Mouse (Mus musculus): ENCODE results near the gene Tyrp1. TPM values are rescaled to one million over a fixed set of nuclear protein-coding genes. Genes with fewer than 3 reads are reported as not detected.

Gene Tyrp1
- not detected in 2 replicates for polyA plus RNA-seq (2014; fragmentation: Nextera tagmentation; extraction: Ambion mirVana)

DNA sequence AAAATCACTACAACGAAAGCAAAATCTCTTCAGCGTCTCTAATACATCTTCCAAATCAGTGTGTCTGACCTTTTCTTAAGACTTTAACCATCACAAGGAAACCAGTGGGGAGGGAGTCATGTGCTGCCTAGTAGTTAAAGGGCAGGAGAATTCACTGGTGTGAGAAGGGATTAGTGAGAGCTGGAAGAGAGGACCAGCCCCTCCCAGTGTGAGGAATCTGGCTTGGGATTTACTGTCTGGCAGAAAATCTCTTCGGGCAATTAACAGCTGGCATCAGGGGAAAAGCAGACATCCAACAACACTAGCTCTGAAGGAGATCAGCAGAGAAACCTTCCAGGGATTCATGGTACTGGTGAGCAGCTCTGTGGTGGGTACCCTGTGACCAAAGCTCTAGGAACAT, at the start of gene Tyrp1:
TSS of gene Tyrp1 (plus strand) at position 74 of the 400 bp plus-strand sequence.
- TF ChIP-seq CTCF (IDR thresholded peaks at IDR 0.05; ENCODE audit: low read depth) = no peak
- H3K4me1 ChIP-seq (ENCODE audit: insufficient read depth) = no peaks in the 10 kb centered on the region
- no peak within 1 kb of the TSS for H3K4me2 ChIP-seq
- 46% methylated on average over 3 of the region's 3 CpGs for WGBS
- H3K27me3 ChIP-seq (ENCODE audit: insufficient read depth, low read length) = no peaks in the 10 kb centered on the region
- no peaks in the 10 kb centered on the region for H3K9me3 ChIP-seq (ENCODE audit: low read depth, low read length)
- no peak within 1 kb of the TSS for H3K27ac ChIP-seq (ENCODE audit: low read depth)
- H3K36me3 ChIP-seq (ENCODE audit: insufficient read depth) = no peaks in the 10 kb centered on the region
- no peak for DNase-seq
- ATAC-seq (ENCODE audit: insufficient read depth) = no peak
- H3K4me3 ChIP-seq (ENCODE audit: low read depth, low read length) = no peak within 1 kb of the TSS
- H3K9ac ChIP-seq = no peak within 1 kb of the TSS

DNA sequence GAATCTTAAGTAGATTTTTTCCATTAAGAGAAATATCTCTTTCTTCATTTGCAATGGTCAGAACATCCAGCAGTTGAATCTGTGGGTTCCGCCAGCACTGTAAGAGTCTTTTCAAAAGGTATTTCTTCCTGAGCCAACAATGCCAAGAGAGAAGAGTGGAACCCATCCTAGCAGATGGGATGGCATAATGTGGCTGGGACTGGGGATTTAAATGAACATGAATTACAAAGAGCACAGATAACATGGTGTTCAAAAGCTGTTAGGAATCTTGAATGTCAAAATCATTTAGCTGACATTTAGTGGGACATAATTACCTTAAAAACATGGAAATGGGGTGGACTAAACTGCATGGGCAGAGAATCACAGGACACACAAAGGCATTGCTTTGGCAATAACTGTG, 45.6 kb upstream of the Tyrp1 start:
- no peaks in the 10 kb centered on the region for H3K4me1 ChIP-seq (ENCODE audit: insufficient read depth)
- H3K9me3 ChIP-seq (ENCODE audit: low read depth, low read length) = no peaks in the 10 kb centered on the region
- ATAC-seq (ENCODE audit: insufficient read depth) (no peak), DNase-seq (no peak)
- WGBS = 90% methylated on average over 1 of the region's 1 CpGs
- H3K4me3 ChIP-seq (ENCODE audit: low read depth, low read length) = no peak overlapping the region
- no peak overlapping the region for H3K4me2 ChIP-seq
- H3K27ac ChIP-seq (ENCODE audit: low read depth) = no peak overlapping the region
- no peak overlapping the region for H3K9ac ChIP-seq
- H3K36me3 ChIP-seq (ENCODE audit: insufficient read depth) = no peaks in the 10 kb centered on the region
- no peaks in the 10 kb centered on the region for H3K27me3 ChIP-seq (ENCODE audit: insufficient read depth, low read length)
- TF ChIP-seq CTCF (IDR thresholded peaks at IDR 0.05; ENCODE audit: low read depth) = no peak

DNA sequence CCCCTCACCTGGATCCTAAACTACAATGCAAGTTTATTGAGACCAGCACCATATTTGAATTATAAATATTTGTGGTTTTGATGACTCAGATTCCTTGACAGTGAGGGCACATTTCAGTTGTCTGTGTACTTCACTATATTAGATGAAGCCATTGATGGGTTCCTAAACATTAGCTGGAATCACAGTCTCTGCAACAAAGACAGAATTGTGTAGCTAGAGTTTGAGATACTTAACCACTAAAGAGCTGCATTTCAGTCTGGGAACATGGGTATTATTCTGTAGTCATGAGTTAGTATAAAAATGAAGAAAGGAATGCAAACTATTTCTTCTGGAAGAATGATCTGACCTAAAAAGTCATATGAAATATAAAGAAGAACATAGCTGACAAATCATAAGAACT, 14.4 kb upstream of the Tyrp1 start:
- Histone ChIP-seq H3K27ac (ENCODE audit: low read depth) (no peak overlapping the region), H3K4me1 (ENCODE audit: insufficient read depth) (no peaks in the 10 kb centered on the region), H3K4me3 (ENCODE audit: low read depth, low read length) (no peak overlapping the region), H3K9me3 (ENCODE audit: low read depth, low read length) (no peaks in the 10 kb centered on the region), H3K36me3 (ENCODE audit: insufficient read depth) (no peaks in the 10 kb centered on the region), H3K27me3 (ENCODE audit: insufficient read depth, low read length) (no peaks in the 10 kb centered on the region), H3K9ac (no peak overlapping the region), H3K4me2 (no peak overlapping the region)
- ATAC-seq (ENCODE audit: insufficient read depth) = no peak
- DNase-seq = no peak
- no peak for TF ChIP-seq CTCF (IDR thresholded peaks at IDR 0.05; ENCODE audit: low read depth)

DNA sequence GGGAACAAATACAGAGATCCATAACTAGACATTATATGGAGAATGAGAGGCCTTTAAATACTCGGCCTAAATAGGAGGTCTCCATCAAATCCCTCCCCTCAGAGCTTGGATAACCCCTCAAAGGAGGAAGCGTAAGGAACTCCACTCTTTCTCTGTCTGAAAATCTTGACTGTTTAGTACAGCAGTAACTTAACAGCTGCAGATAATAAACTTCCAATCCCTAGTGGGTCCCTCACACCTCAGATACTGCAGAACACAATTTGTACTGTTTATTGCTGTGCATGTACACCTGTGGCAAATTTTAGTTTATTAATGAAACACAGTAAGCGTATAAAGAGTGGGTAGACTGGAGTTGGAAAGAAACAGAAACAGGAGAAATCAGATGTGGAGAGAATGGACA, 12.0 kb upstream of the Tyrp1 start:
- no peak overlapping the region for H3K27ac ChIP-seq (ENCODE audit: low read depth)
- H3K4me2 ChIP-seq = no peak overlapping the region
- 72% methylated on average over 3 of the region's 3 CpGs for WGBS
- no peaks in the 10 kb centered on the region for H3K9me3 ChIP-seq (ENCODE audit: low read depth, low read length)
- H3K36me3 ChIP-seq (ENCODE audit: insufficient read depth) = no peaks in the 10 kb centered on the region
- H3K9ac ChIP-seq = no peak overlapping the region
- no peaks in the 10 kb centered on the region for H3K4me1 ChIP-seq (ENCODE audit: insufficient read depth)
- no peak for TF ChIP-seq CTCF (IDR thresholded peaks at IDR 0.05; ENCODE audit: low read depth)
- H3K27me3 ChIP-seq (ENCODE audit: insufficient read depth, low read length) = no peaks in the 10 kb centered on the region
- no peak for DNase-seq
- no peak for ATAC-seq (ENCODE audit: insufficient read depth)
- H3K4me3 ChIP-seq (ENCODE audit: low read depth, low read length) = no peak overlapping the region

DNA sequence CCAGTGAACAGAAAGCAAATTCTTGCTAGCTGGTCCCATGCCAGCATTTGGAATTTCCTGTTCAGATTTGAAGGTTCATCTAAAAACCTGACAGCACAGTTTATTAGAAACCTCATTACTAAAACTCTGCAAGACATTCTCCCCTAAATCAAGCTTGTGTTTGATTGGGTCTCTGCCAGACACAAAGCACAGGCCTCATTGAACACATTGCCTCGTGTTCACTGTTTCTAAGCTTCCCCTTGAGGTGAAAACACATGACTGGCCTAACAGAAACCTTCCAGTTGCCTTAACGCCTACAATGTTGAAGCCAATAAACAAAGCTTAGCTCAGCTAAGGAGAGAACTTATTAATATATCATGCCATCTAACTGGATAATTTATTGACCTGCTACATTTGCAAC, 5.7 kb upstream of the Tyrp1 start:
- WGBS = 44% methylated on average over 2 of the region's 2 CpGs
- TF ChIP-seq CTCF (IDR thresholded peaks at IDR 0.05; ENCODE audit: low read depth) = no peak
- no peak overlapping the region for H3K27ac ChIP-seq (ENCODE audit: low read depth)
- no peak overlapping the region for H3K9ac ChIP-seq
- peak; percentile 8 for DNase-seq
- H3K4me3 ChIP-seq (ENCODE audit: low read depth, low read length) = no peak overlapping the region
- H3K9me3 ChIP-seq (ENCODE audit: low read depth, low read length) = no peaks in the 10 kb centered on the region
- no peaks in the 10 kb centered on the region for H3K4me1 ChIP-seq (ENCODE audit: insufficient read depth)
- no peak for ATAC-seq (ENCODE audit: insufficient read depth)
- H3K27me3 ChIP-seq (ENCODE audit: insufficient read depth, low read length) = no peaks in the 10 kb centered on the region
- no peak overlapping the region for H3K4me2 ChIP-seq
- no peaks in the 10 kb centered on the region for H3K36me3 ChIP-seq (ENCODE audit: insufficient read depth)

DNA sequence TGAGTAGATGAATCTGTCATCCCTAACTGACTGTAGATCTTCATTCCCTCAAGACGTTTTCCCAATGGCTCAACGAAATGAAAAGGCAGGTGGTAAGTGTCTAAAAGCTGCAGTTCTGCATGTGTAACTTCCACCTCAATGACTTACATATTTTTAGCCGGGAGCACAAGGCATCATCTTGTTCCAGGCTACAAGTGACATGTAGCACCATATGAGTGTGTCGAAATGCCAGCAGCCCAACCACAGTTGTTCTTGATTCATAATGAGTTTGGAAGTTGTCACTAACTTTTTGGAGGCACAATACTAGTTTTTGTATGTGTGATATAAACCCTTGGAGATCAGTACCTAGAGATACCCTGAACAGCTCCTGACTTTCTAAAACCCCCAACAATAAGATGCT, 5.4 kb downstream of the Tyrp1 start:
- H3K9ac ChIP-seq = no peak overlapping the region
- H3K4me2 ChIP-seq = no peak overlapping the region
- WGBS = 78% methylated on average over 4 of the region's 4 CpGs
- no peak overlapping the region for H3K4me3 ChIP-seq (ENCODE audit: low read depth, low read length)
- no peak for ATAC-seq (ENCODE audit: insufficient read depth)
- TF ChIP-seq CTCF (IDR thresholded peaks at IDR 0.05; ENCODE audit: low read depth) = no peak
- H3K27ac ChIP-seq (ENCODE audit: low read depth) = no peak overlapping the region
- no peaks in the 10 kb centered on the region for H3K9me3 ChIP-seq (ENCODE audit: low read depth, low read length)
- H3K4me1 ChIP-seq (ENCODE audit: insufficient read depth) = no peaks in the 10 kb centered on the region
- no peaks in the 10 kb centered on the region for H3K36me3 ChIP-seq (ENCODE audit: insufficient read depth)
- H3K27me3 ChIP-seq (ENCODE audit: insufficient read depth, low read length) = no peaks in the 10 kb centered on the region
- no peak for DNase-seq

DNA sequence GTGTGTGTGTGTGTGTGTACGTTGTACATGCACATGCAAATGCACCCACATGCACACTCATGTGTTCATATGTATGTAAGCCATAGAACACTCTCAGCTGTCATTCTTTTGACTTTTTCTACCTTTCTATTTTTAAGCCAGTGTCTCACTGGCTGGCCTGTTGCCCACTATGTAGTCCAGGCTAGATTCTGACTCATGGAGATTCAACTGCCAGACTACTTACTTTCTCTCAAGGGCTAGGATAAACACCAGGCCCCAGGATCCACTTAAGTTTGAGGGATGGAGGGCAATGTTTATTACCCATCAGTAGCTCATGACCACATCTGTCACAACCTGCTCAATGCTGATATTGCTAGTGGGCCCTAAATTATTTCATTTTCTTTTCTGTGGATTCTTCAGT, 8.1 kb downstream of the Tyrp1 start:
- TF ChIP-seq CTCF (IDR thresholded peaks at IDR 0.05; ENCODE audit: low read depth) = no peak
- Histone ChIP-seq H3K4me1 (ENCODE audit: insufficient read depth) (no peaks in the 10 kb centered on the region), H3K27me3 (ENCODE audit: insufficient read depth, low read length) (no peaks in the 10 kb centered on the region), H3K9me3 (ENCODE audit: low read depth, low read length) (no peaks in the 10 kb centered on the region), H3K4me3 (ENCODE audit: low read depth, low read length) (no peak overlapping the region), H3K36me3 (ENCODE audit: insufficient read depth) (no peaks in the 10 kb centered on the region), H3K4me2 (no peak overlapping the region), H3K9ac (no peak overlapping the region), H3K27ac (ENCODE audit: low read depth) (no peak overlapping the region)
- ATAC-seq (ENCODE audit: insufficient read depth) (no peak), DNase-seq (no peak)
- 82% methylated on average over 1 of the region's 1 CpGs for WGBS

DNA sequence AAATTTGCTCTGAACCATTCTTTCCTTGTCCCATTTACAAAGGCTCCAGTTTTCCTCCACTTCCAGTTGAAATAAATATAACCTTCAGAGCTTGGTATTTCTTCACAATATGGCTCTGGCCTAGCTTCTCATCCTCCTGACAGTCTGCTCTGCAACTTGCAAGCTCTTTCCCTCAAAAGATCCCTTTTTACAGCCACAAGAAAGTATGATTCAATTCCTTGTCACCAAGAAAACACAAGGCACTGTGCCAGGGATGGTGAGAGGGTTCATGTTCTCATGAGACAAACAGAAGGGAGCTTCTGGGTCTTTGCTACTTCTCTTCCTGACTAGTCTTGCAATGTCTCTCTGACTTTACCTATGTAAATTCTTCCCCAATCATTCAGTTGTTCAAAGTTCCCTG, 9.8 kb downstream of the Tyrp1 start:
- Histone ChIP-seq H3K27ac (ENCODE audit: low read depth) (no peak overlapping the region), H3K4me3 (ENCODE audit: low read depth, low read length) (no peak overlapping the region), H3K4me2 (no peak overlapping the region), H3K27me3 (ENCODE audit: insufficient read depth, low read length) (no peaks in the 10 kb centered on the region), H3K36me3 (ENCODE audit: insufficient read depth) (no peaks in the 10 kb centered on the region), H3K4me1 (ENCODE audit: insufficient read depth) (no peaks in the 10 kb centered on the region), H3K9me3 (ENCODE audit: low read depth, low read length) (no peaks in the 10 kb centered on the region), H3K9ac (no peak overlapping the region)
- DNase-seq (no peak), ATAC-seq (ENCODE audit: insufficient read depth) (no peak)
- TF ChIP-seq CTCF (IDR thresholded peaks at IDR 0.05; ENCODE audit: low read depth) = no peak
